Mouse (Mus musculus): Measurements from ENCODE around the gene Magt1. TPM values are rescaled to one million over a fixed set of nuclear protein-coding genes. Genes with fewer than 3 reads are reported as not detected.
"Not testable (repeated sequence)": the region's sequence is repeated elsewhere in the genome, so short reads cannot be mapped to it uniquely, and the experiment has no call there.

The Magt1 gene
- total RNA-seq (2015; ENCODE audit: low replicate concordance), result 15.7 and 17.5 TPM in 2 replicates
- 15.9 and 19.8 TPM in 2 replicates for total RNA-seq (2017; ENCODE audit: low replicate concordance)

DNA sequence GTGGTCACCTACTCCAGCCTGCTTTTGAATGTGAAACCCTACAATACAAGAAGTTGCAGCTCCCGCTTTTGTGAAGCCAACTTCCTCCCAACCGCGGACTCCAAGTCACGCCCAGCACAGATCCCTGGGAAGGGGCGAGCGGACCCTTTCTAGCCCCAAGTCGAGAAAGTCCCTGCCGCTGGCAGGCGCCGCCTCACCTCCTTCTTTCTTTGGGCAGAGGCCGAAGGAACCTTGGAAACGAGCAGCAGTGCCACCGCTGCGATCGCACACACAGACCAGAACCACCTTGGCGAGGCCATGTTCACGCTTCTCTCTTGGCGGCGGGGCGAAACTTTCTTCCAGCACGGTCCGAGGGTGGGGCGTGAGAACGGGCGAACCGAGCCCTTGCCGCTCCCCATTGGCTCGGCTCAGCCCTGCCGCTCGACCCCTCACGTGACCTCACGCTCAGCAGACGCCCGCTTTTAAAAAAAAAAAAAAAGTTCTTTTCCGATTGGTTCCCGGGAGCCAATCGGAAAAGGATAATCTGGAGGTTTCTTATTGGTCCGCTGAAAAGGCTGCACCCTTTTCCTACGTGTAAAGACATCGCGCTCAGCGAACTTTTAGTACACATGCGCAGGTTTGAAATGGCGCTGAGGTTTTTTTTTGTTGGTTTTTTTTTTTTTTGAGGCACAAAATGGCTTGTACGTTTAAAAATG lies at the start of gene Magt1:
Gene Magt1 (minus strand): TSS at position 442 of the 695 bp plus-strand sequence.
- ATAC-seq (replicated peaks; ENCODE audit: low FRiP score, poor library complexity, severe bottlenecking), result peak; percentile 91

- ATAC-seq (replicated peaks; ENCODE audit: low FRiP score, poor library complexity, severe bottlenecking), result no peak
These were observed 36.5 kb upstream of the Magt1 start for GRCm38 (mm10) chrX:106048191-106048590.

DNA sequence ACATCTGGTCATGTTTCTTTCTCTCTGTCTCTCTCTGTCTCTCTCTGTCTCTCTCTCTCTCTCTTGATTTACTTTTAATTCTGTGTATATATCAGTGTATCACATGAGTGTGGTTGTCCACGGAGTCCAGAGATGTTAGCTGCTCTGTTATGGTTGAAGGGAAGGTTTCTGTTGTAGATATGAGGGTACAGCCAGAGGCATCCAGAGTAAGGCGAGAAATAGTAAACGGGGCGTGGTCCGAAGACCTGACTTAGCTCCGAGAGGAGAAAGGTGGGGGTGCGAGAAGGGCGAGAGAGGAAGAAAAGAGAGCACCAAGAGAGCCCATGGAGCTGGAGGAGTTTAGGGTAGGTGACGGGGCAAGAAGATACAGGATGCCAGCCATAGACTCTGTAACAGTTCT lies 34.2 kb upstream of the Magt1 start:
- peak; percentile 60 for ATAC-seq (replicated peaks; ENCODE audit: low FRiP score, poor library complexity, severe bottlenecking)

- ATAC-seq (replicated peaks; ENCODE audit: low FRiP score, poor library complexity, severe bottlenecking), result no peak
These were observed 33.7 kb upstream of the Magt1 start for GRCm38 (mm10) chrX:106045455-106045854.

DNA sequence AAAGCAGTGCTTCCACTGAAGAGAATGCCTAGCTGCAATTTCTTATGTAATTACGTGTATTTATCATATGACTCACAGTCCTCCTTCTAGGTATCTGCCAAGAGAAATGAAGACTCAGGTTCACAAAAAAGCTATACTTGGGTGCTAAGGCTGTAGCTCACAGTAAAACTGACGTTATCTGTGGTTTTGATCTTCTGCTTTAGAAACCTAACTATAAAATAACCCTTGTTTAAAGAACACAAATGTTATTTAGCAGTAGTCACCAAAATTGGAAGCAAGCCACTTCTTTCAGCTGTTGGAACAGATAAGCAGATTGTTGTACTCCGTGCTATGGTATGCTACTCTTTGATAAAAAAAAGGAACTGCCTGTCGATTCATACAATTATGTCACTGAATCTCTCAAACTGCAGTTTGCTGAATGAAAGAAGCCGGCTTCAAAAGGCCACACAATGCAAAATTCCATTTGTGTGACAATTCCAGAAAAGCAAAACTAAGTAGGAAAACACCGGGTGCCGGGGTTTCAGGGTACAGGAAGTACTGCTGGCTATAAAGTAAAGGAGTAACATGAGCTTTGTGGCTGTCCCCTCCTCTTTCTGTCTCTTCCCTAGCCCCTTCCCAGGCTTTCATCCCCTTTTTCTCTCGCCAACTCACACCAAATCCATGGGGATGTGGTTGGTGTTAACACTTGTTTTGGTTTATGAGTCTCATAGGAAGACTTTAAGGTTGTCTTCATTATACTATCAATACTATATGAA lies 32.3 kb upstream of the Magt1 start:
- peak; percentile 83 for ATAC-seq (replicated peaks; ENCODE audit: low FRiP score, poor library complexity, severe bottlenecking)

GRCm38 (mm10) chrX:106037185-106037752 lies 25.6 kb upstream of the Magt1 start:
- no peak for ATAC-seq (replicated peaks; ENCODE audit: low FRiP score, poor library complexity, severe bottlenecking)

- no peak for ATAC-seq (replicated peaks; ENCODE audit: low FRiP score, poor library complexity, severe bottlenecking)
These were observed 24.0 kb upstream of the Magt1 start for GRCm38 (mm10) chrX:106035727-106036126.

GRCm38 (mm10) chrX:106031124-106031523 lies 19.4 kb upstream of the Magt1 start:
- no peak for ATAC-seq (replicated peaks; ENCODE audit: low FRiP score, poor library complexity, severe bottlenecking)

- no peak for ATAC-seq (replicated peaks; ENCODE audit: low FRiP score, poor library complexity, severe bottlenecking)
These were observed 18.5 kb upstream of the Magt1 start for GRCm38 (mm10) chrX:106030176-106030575.

DNA sequence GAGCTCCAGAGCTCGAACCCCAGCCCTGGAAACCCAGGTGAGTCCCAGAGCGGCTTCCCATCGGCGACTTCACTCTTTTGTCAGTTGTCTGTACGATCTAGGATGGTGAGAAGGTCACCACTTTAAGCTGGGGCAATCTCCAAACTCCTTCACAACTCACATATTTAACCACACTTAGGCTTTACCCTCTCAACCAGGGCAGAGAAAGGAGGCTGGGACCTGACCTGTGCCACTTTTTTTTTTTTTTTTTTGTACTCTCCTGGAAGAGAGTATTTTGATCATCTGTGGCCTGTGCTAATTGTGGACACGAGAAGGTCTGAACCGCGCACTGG lies 15.6 kb upstream of the Magt1 start:
- no peak for ATAC-seq (replicated peaks; ENCODE audit: low FRiP score, poor library complexity, severe bottlenecking)

- ATAC-seq (replicated peaks; ENCODE audit: low FRiP score, poor library complexity, severe bottlenecking), result peak; percentile 99
These were observed 15.0 kb upstream of the Magt1 start, which contains the start of gene Atp7a for GRCm38 (mm10) chrX:106026418-106027342. Gene Atp7a (plus strand): TSS chrX:106027276.

GRCm38 (mm10) chrX:106017516-106017915 lies 5.8 kb upstream of the Magt1 start:
- ATAC-seq (replicated peaks; ENCODE audit: low FRiP score, poor library complexity, severe bottlenecking), result no peak

DNA sequence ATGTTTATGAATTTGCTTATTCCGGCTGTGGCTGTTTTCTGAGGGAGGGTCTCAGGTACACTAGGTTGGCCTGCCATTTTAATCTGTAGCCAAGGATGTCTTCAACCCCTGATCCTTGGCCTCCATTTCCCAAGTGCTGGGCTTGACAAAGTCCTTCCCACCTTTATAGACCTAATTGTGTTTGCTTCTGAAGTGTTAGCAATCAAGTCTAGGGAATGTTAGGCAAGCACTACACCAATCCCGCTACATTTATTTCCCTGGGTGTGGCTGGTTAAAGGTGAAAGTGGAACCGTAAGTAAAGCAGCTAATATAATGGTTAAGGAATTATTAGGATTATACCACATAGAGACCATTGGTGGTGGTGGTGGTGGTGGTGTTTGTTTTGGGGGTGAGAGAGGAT lies 5.4 kb upstream of the Magt1 start:
- no peak for ATAC-seq (replicated peaks; ENCODE audit: low FRiP score, poor library complexity, severe bottlenecking)

- ATAC-seq (replicated peaks; ENCODE audit: low FRiP score, poor library complexity, severe bottlenecking), result peak; percentile 76
These were observed 4.0 kb upstream of the Magt1 start, which contains the start of gene Cox7b for GRCm38 (mm10) chrX:106015571-106016322. Gene Cox7b (plus strand): TSS chrX:106015700.

DNA sequence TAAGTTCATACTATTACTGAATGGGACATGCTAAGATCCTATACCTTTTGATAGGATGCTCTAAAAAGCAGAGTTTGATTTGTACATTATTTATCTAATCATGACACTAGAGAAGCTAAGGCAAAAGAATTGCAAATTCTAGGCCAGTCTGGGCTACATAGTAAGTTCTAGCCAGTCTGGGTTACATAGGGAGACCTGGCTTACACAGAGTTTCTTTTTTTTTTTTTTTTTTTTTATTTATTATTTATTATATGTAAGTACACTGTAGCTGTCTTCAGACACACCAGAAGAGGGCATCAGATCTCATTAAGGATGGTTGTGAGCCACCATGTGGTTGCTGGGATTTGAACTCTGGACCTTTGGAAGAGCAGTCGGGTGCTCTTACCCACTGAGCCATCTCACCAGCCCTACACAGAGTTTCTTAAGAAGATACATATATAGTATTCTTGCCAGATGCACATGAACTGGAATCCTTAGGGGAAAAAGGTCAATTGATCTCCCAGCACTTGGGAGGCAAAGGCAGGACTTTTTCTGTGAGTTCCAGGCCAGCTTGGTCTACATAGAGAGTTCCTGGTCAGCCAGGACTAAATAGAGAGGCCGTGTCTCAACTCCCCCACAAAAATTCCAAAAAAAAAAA lies 3.2 kb upstream of the Magt1 start:
- ATAC-seq (replicated peaks; ENCODE audit: low FRiP score, poor library complexity, severe bottlenecking), result not testable (repeated sequence)

GRCm38 (mm10) chrX:106013217-106013616 lies 1.5 kb upstream of the Magt1 start:
- ATAC-seq (replicated peaks; ENCODE audit: low FRiP score, poor library complexity, severe bottlenecking), result no peak

DNA sequence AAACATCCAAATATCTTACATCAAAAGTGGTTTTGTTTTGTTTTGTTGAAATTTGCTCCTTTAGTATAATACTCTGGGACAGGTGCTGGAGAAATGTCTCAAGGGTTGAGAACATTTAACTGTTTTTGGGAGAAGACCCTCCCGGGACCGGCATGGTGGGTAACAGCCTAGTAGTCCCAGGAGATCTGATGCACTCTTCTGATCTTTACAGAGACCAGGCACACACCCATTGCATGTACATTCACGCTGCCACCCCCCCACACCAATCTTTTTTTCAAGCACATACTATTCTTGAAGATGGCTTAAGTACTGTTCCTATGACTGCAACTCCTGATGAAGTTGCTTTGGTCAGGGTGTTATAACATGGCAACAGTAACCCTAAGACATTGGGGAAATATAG lies 853 bp upstream of the Magt1 start:
- ATAC-seq (replicated peaks; ENCODE audit: low FRiP score, poor library complexity, severe bottlenecking), result no peak

DNA sequence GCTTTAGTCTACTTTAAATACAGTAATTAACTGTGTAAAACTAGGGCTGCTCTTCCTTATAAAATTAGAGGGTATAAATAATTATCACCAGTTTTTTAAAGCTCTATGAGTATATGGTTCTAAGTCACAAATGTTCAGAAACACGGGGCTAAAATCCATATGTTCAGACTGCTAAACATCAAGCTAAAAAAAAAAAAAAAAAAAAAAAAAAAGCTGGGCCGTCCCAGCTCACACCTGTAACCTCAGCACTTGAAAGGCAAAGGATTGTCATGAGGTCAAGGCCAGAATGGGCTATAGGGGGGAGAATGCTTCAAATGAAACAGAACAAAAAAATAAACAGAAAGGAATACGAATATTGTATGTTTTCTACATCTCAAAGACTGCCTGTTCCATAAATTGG lies 944 bp downstream of the Magt1 start:
- ATAC-seq (replicated peaks; ENCODE audit: low FRiP score, poor library complexity, severe bottlenecking), result no peak

DNA sequence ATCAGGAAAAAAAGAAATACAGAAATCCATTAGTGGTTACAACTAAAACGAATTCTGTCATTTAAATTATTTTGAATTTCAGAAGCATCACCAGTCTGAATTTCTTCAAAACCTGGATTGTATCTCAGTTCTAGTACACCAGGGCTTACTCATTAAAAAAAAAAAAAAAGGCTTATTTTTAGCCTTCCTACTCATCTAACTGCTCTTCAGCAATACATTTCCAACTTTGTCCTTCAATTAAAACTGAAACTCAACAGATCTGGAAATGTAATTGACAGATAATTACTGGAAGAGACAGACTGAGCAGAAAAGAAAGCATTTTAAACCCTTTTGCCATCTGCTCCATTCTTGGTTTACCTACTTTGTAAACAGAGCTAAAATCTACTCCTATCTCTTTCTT lies 10.1 kb downstream of the Magt1 start:
- ATAC-seq (replicated peaks; ENCODE audit: low FRiP score, poor library complexity, severe bottlenecking), result no peak
